Mouse (Mus musculus) intestine, embryonic 16.5 days (tissue): ENCODE measurements at regions not wholly inside any gene's neighbourhood (a gene's known extent, or its start where the extent isn't known, plus 50 kb on each side); places are given as distances from the start of the nearest gene placed in this dataset.

Experiments used
- ATAC-seq: fragments of 200-750 bp; cut with Nextera tagmentation; 2 replicates; pipeline ENCODE4 v1.8.0; 2017; ENCODE audit warnings: moderate TSS enrichment, moderate library complexity
- H3K27ac ChIP-seq: fragments of 300-500 bp; sonication (generic); 2 replicates; pipeline ENCODE4 v1.5.1; 2014; ENCODE audit warnings: mild to moderate bottlenecking, low read length
- H3K27me3 ChIP-seq: fragments of 300-500 bp; sonication (generic); replicated peaks from 2 replicates; pipeline ENCODE4 v1.6.1; 2014; ENCODE audit warnings: low read length, control low read depth, mixed read lengths; ENCODE audit not compliant: control insufficient read depth, insufficient read depth
- H3K36me3 ChIP-seq: fragments of 300-500 bp; sonication (generic); 2 replicates; pipeline ENCODE4 v1.6.1; 2014; ENCODE audit warnings: low read length, control low read depth; ENCODE audit not compliant: control insufficient read depth, insufficient read depth
- H3K4me1 ChIP-seq: fragments of 300-500 bp; sonication (generic); 2 replicates; pipeline ENCODE4 v1.6.1; 2014; ENCODE audit warnings: low read length, control low read depth, mixed read lengths; ENCODE audit not compliant: control insufficient read depth, insufficient read depth
- H3K4me2 ChIP-seq: fragments of 300-500 bp; sonication (generic); 2 replicates; pipeline ENCODE4 v1.6.1; 2014; ENCODE audit warnings: low read depth, low read length, control low read depth
- H3K4me3 ChIP-seq: fragments of 300-500 bp; sonication (generic); 2 replicates; pipeline ENCODE4 v1.5.1; 2014; ENCODE audit warnings: mild to moderate bottlenecking, low read length
- H3K9ac ChIP-seq: fragments of 300-500 bp; sonication (generic); 2 replicates; pipeline ENCODE4 v1.6.1; 2014; ENCODE audit warnings: low read depth, low read length
- H3K9me3 ChIP-seq: fragments of 300-500 bp; sonication (generic); 2 replicates; pipeline ENCODE4 v1.6.1; 2016; ENCODE audit warnings: low read length, control low read depth; ENCODE audit not compliant: control insufficient read depth
- WGBS: fragments of 180-500 bp; shearing (Covaris S2); extraction: QIAGEN DNeasy Blood & Tissue Kit; methylation state at CpG from one replicate; pipeline ENCODE4 v1.1.7; 2014; 5-methylcytosine and 5-hydroxymethylcytosine counted together

GRCm38 (mm10) chr7:113621316-113621715 lies 107.7 kb downstream of the Far1 start:
- H3K9ac ChIP-seq: no peak overlapping the region
- H3K4me2 ChIP-seq: no peak overlapping the region
- H3K27me3 ChIP-seq: no peaks in the 10 kb centered on the region
- no peak overlapping the region for H3K27ac ChIP-seq
- H3K4me3 ChIP-seq: no peak overlapping the region
- H3K4me1 ChIP-seq: no peaks in the 10 kb centered on the region
- WGBS: 57% methylated on average over 8 of the region's 8 CpGs
- no peak for ATAC-seq
- no peaks in the 10 kb centered on the region for H3K9me3 ChIP-seq
- no peaks in the 10 kb centered on the region for H3K36me3 ChIP-seq

GRCm38 (mm10) chr7:113621898-113622510 lies 108.4 kb downstream of the Far1 start:
- Histone ChIP-seq H3K4me2 (no peak overlapping the region), H3K9ac (no peak overlapping the region), H3K36me3 (no peaks in the 10 kb centered on the region), H3K27me3 (no peaks in the 10 kb centered on the region), H3K4me3 (no peak overlapping the region), H3K4me1 (no peaks in the 10 kb centered on the region), H3K9me3 (no peaks in the 10 kb centered on the region), H3K27ac (no peak overlapping the region)
- WGBS: 53% methylated on average over 13 of the region's 13 CpGs
- no peak for ATAC-seq

- ATAC-seq: no peak
- no peaks in the 10 kb centered on the region for H3K4me1 ChIP-seq
- H3K36me3 ChIP-seq: no peaks in the 10 kb centered on the region
- no peaks in the 10 kb centered on the region for H3K27me3 ChIP-seq
- no peak overlapping the region for H3K27ac ChIP-seq
- H3K9ac ChIP-seq: no peak overlapping the region
- H3K4me2 ChIP-seq: no peak overlapping the region
- no peaks in the 10 kb centered on the region for H3K9me3 ChIP-seq
- no peak overlapping the region for H3K4me3 ChIP-seq
- 76% methylated on average over 4 of the region's 4 CpGs for WGBS
Observed at GRCm38 (mm10) chr7:113623296-113623695, 109.7 kb downstream of the Far1 start.

- H3K9ac ChIP-seq: no peak overlapping the region
Observed at GRCm38 (mm10) chr7:113623962-113624361, 110.3 kb downstream of the Far1 start.

GRCm38 (mm10) chr7:113626734-113627133 lies 113.1 kb downstream of the Far1 start:
- Histone ChIP-seq H3K27ac (no peak overlapping the region), H3K4me1 (no peaks in the 10 kb centered on the region), H3K27me3 (no peaks in the 10 kb centered on the region), H3K4me2 (no peak overlapping the region), H3K9ac (no peak overlapping the region), H3K36me3 (no peaks in the 10 kb centered on the region), H3K9me3 (no peaks in the 10 kb centered on the region), H3K4me3 (no peak overlapping the region)
- ATAC-seq: no peak

More at GRCm38 (mm10) chr7:113623962-113624361, 110.3 kb downstream of the Far1 start:
- Histone ChIP-seq H3K4me2 (no peak overlapping the region), H3K36me3 (no peaks in the 10 kb centered on the region), H3K4me3 (no peak overlapping the region), H3K4me1 (no peaks in the 10 kb centered on the region), H3K27me3 (no peaks in the 10 kb centered on the region), H3K9me3 (no peaks in the 10 kb centered on the region), H3K27ac (no peak overlapping the region)
- whole genome bisulfite sequencing: 88% methylated on average over 6 of the region's 6 CpGs
- ATAC-seq: no peak

GRCm38 (mm10) chr7:113637011-113637600 lies 123.5 kb downstream of the Far1 start:
- WGBS: 67% methylated on average over 4 of the region's 4 CpGs
- H3K27me3 ChIP-seq: no peaks in the 10 kb centered on the region
- no peak for ATAC-seq
- H3K36me3 ChIP-seq: no peaks in the 10 kb centered on the region
- no peaks in the 10 kb centered on the region for H3K9me3 ChIP-seq
- H3K9ac ChIP-seq: no peak overlapping the region
- H3K4me2 ChIP-seq: no peak overlapping the region
- no peak overlapping the region for H3K27ac ChIP-seq
- H3K4me3 ChIP-seq: no peak overlapping the region
- H3K4me1 ChIP-seq: no peaks in the 10 kb centered on the region

- H3K4me1 ChIP-seq: no peaks in the 10 kb centered on the region
- H3K4me2 ChIP-seq: no peak overlapping the region
- ATAC-seq: no peak
- no peak overlapping the region for H3K9ac ChIP-seq
- H3K4me3 ChIP-seq: no peak overlapping the region
- no peaks in the 10 kb centered on the region for H3K9me3 ChIP-seq
- no peak overlapping the region for H3K27ac ChIP-seq
- no peaks in the 10 kb centered on the region for H3K27me3 ChIP-seq
- 76% methylated on average over 6 of the region's 6 CpGs for WGBS
- no peaks in the 10 kb centered on the region for H3K36me3 ChIP-seq
Observed at GRCm38 (mm10) chr7:113638098-113638497, 124.5 kb downstream of the Far1 start.

- no peak overlapping the region for H3K27ac ChIP-seq
- H3K9me3 ChIP-seq: no peaks in the 10 kb centered on the region
- H3K36me3 ChIP-seq: no peaks in the 10 kb centered on the region
- H3K27me3 ChIP-seq: no peaks in the 10 kb centered on the region
- ATAC-seq: no peak
- no peaks in the 10 kb centered on the region for H3K4me1 ChIP-seq
- H3K4me2 ChIP-seq: no peak overlapping the region
- H3K4me3 ChIP-seq: no peak overlapping the region
- 79% methylated on average over 7 of the region's 7 CpGs for WGBS
- no peak overlapping the region for H3K9ac ChIP-seq
Observed at GRCm38 (mm10) chr7:113642540-113642939, 123.3 kb upstream of the Spon1 start.

GRCm38 (mm10) chr7:113650631-113651030 lies 115.2 kb upstream of the Spon1 start:
- Histone ChIP-seq H3K4me3 (no peak overlapping the region), H3K27ac (no peak overlapping the region), H3K36me3 (no peaks in the 10 kb centered on the region), H3K4me2 (no peak overlapping the region), H3K27me3 (no peaks in the 10 kb centered on the region), H3K4me1 (no peaks in the 10 kb centered on the region), H3K9ac (no peak overlapping the region), H3K9me3 (no peaks in the 10 kb centered on the region)
- 72% methylated on average over 2 of the region's 2 CpGs for WGBS
- no peak for ATAC-seq

GRCm38 (mm10) chr7:113651696-113652095 lies 114.1 kb upstream of the Spon1 start:
- no peaks in the 10 kb centered on the region for H3K27me3 ChIP-seq
- H3K4me2 ChIP-seq: no peak overlapping the region
- ATAC-seq: no peak
- H3K4me1 ChIP-seq: no peaks in the 10 kb centered on the region
- H3K27ac ChIP-seq: no peak overlapping the region
- no peaks in the 10 kb centered on the region for H3K36me3 ChIP-seq
- no peak overlapping the region for H3K4me3 ChIP-seq
- H3K9me3 ChIP-seq: no peaks in the 10 kb centered on the region
- no peak overlapping the region for H3K9ac ChIP-seq
- WGBS: 71% methylated on average over 1 of the region's 1 CpGs
